Mouse (Mus musculus) heart, adult 2 months (tissue): ENCODE measurements at regions not wholly inside any gene's neighbourhood (a gene's known extent, or its start where the extent isn't known, plus 50 kb on each side); places are given as distances from the start of the nearest gene placed in this dataset.

Experiments
- CTCF ChIP-seq: fragments of 200-600 bp; IDR thresholded peaks from 2 replicates; pipeline ENCODE4 v1.8.1; 2022; ENCODE audit warnings: antibody characterized with exemption, mild to moderate bottlenecking, moderate library complexity
- EP300 ChIP-seq: fragments of 200-500 bp; IDR thresholded peaks from 2 replicates; pipeline ENCODE4 v1.6.1; 2011; ENCODE audit warnings: low read depth, low read length, control low read depth; ENCODE audit not compliant: insufficient read depth

- TF ChIP-seq EP300 (no peak), CTCF (no peak)
Measured at GRCm38 (mm10) chr10:84088799-84089778, 351.3 kb downstream of the Nuak1 start.
